26 mouse cellular contexts compared by ENCODE assay signal in the genomic region with DNA sequence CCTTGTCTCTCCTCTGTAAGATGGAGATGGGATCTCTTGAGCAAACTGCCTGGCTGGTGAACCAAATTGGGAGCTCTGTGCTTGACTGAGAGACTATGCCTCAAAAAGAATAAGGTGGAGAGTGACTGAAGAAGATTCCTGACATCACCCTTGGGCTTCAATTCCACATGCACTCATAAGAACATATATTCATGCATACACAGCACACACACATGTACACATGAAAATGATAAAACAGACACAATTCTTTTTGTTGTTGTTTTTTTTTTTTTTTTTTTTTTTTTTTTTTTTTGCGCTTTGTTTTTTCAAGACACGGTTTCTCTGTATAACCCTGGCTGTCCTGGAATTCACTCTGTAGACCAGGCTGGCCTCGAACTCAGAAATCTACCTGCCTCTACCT. TPM values are rescaled to one million over a fixed set of nuclear protein-coding genes. Genes with fewer than 3 reads are reported as not detected.
"Had no signal": no experiment of that assay in that cellular context is flagged by ENCODE, and none has a peak within 500 bp of the region (broad histone marks: within the 10 kb centered on the region; RNA-seq: fewer than 3 reads in every experiment).

No protein-coding gene starts in this region.

- H3K27ac ChIP-seq: heart, adult 2 months; heart, embryonic 15.5 days; hindbrain, embryonic 13.5 days; hindbrain, embryonic 15.5 days; limb, embryonic 10.5 days; limb, embryonic 12.5 days had no signal

- H3K9me3 ChIP-seq: heart, embryonic 13.5 days; heart, embryonic 15.5 days; hindbrain, embryonic 13.5 days; hindbrain, embryonic 15.5 days; limb, embryonic 10.5 days; limb, embryonic 12.5 days; liver, embryonic 13.5 days; liver, embryonic 15.5 days had no signal

- DNase-seq: gastrocnemius, postnatal 14 days; gastrocnemius, postnatal 36 days; heart, adult 11 months; heart, adult 2 months; heart, postnatal 14 days; heart, postnatal 36 days; kidney, adult 11 months; kidney, adult 2 months; kidney, adult 9 months; kidney, postnatal 10 days; kidney, postnatal 25 days; kidney, postnatal 4 days; layer of hippocampus, adult 9-11 months; liver; liver, embryonic 13.5 days had no signal

- H3K36me3 ChIP-seq: heart, embryonic 15.5 days; hindbrain, embryonic 15.5 days had no signal

- H3K4me3 ChIP-seq: heart, adult 2 months; heart, embryonic 13.5 days; heart, embryonic 15.5 days; hindbrain, embryonic 13.5 days; hindbrain, embryonic 15.5 days; limb, embryonic 10.5 days; limb, embryonic 12.5 days had no signal

- ATAC-seq: intestine, embryonic 16.5 days had no signal

- H3K27me3 ChIP-seq: hindbrain, embryonic 15.5 days; liver, embryonic 15.5 days had no signal

- H3K9ac ChIP-seq: heart, embryonic 13.5 days; heart, embryonic 15.5 days; hindbrain, embryonic 13.5 days; hindbrain, embryonic 15.5 days; limb, embryonic 12.5 days had no signal

- H3K4me2 ChIP-seq: heart, embryonic 15.5 days; hindbrain, embryonic 13.5 days; limb, embryonic 12.5 days had no signal

RNA-seq across cellular contexts. Expression of a gene that starts 5.9 kb away (rescaled TPM):
- total RNA-seq: gastrocnemius, adult 8-10 months; hematopoietic stem cell, adult 5-6 weeks had no signal
- polyA plus RNA-seq: kidney, adult 2 months; kidney, embryonic 16.5 days had no signal
